Mouse (Mus musculus) kidney, embryonic 15.5 days (tissue): ENCODE results near the gene Pus3. TPM values are rescaled to one million over a fixed set of nuclear protein-coding genes. Genes with fewer than 3 reads are reported as not detected.

Source experiments
- ATAC-seq: fragments of 200-750 bp; cut with Nextera tagmentation; replicated peaks from 2 replicates; pipeline ENCODE4 v1.8.0; 2017; ENCODE audit warnings: moderate TSS enrichment; ENCODE audit not compliant: low FRiP score
- H3K27ac ChIP-seq: fragments of 300-500 bp; sonication (generic); 2 replicates; pipeline ENCODE4 v1.5.1; 2015; ENCODE audit warnings: mild to moderate bottlenecking, inconsistent platforms
- H3K27me3 ChIP-seq: fragments of 300-500 bp; sonication (generic); 2 replicates; pipeline ENCODE4 v1.6.1; 2015; ENCODE audit warnings: inconsistent platforms
- H3K36me3 ChIP-seq: fragments of 300-500 bp; sonication (generic); 2 replicates; pipeline ENCODE4 v1.6.1; 2015; ENCODE audit warnings: inconsistent platforms
- H3K4me1 ChIP-seq: fragments of 300-500 bp; sonication (generic); 2 replicates; pipeline ENCODE4 v1.6.1; 2015; ENCODE audit warnings: inconsistent platforms
- H3K4me2 ChIP-seq: fragments of 300-500 bp; sonication (generic); 2 replicates; pipeline ENCODE4 v1.6.1; 2015; ENCODE audit warnings: moderate library complexity, mild to moderate bottlenecking, inconsistent platforms
- H3K4me3 ChIP-seq: fragments of 300-500 bp; sonication (generic); replicated peaks from 2 replicates; pipeline ENCODE4 v1.5.1; 2015; ENCODE audit warnings: mild to moderate bottlenecking, inconsistent platforms
- H3K9ac ChIP-seq: fragments of 300-500 bp; sonication (generic); 2 replicates; pipeline ENCODE4 v1.6.1; 2015; ENCODE audit warnings: mild to moderate bottlenecking, inconsistent platforms
- H3K9me3 ChIP-seq: fragments of 300-500 bp; sonication (generic); replicated peaks from 2 replicates; pipeline ENCODE4 v1.6.1; 2016; ENCODE audit warnings: inconsistent platforms
- WGBS: fragments of 180-500 bp; shearing (Covaris S2); methylation state at CpG from one replicate; pipeline ENCODE4 v1.1.7; 2015; ENCODE audit warnings: mixed read lengths; 5-methylcytosine and 5-hydroxymethylcytosine counted together
- polyA plus RNA-seq: library from polyadenylated mRNA; unstranded; fragments of >200 nt; fragmentation: Nextera tagmentation; extraction: Ambion mirVana; gene quantifications from 2 replicates; pipeline ENCODE4 v1.2.1, GENCODE M21; 2015

The Pus3 gene
- polyA plus RNA-seq, 1 experiment from 2014 or later, result 22.0 TPM

GRCm38 (mm10) chr9:35548455-35548854 lies 9.9 kb upstream of the Pus3 start:
- H3K27ac ChIP-seq, result no peak overlapping the region
- no peaks in the 10 kb centered on the region for H3K27me3 ChIP-seq
- H3K4me1 ChIP-seq, result no peaks in the 10 kb centered on the region
- no peaks in the 10 kb centered on the region for H3K36me3 ChIP-seq
- H3K9ac ChIP-seq, result no peak overlapping the region
- WGBS, result 75% methylated on average over 9 of the region's 9 CpGs
- no peak overlapping the region for H3K4me2 ChIP-seq
- no peak for ATAC-seq
- no peaks in the 10 kb centered on the region for H3K9me3 ChIP-seq
- H3K4me3 ChIP-seq, result no peak overlapping the region

- 67% methylated on average over 12 of the region's 12 CpGs for WGBS
- Histone ChIP-seq H3K4me1 (peaks cover 24% of the 10 kb centered on the region), H3K36me3 (peaks cover 8% of the 10 kb centered on the region), H3K27me3 (peaks cover 15% of the 10 kb centered on the region), H3K4me3 (no peak overlapping the region), H3K4me2 (no peak overlapping the region), H3K9me3 (no peaks in the 10 kb centered on the region), H3K27ac (no peak overlapping the region), H3K9ac (no peak overlapping the region)
- ATAC-seq, result no peak
These were observed 1.8 kb upstream of the Pus3 start for GRCm38 (mm10) chr9:35556494-35557102.

GRCm38 (mm10) chr9:35559009-35559890 lies 855 bp downstream of the Pus3 start:
- 2% methylated on average over 31 of the region's 31 CpGs for WGBS

GRCm38 (mm10) chr9:35561076-35561475 lies 2.7 kb downstream of the Pus3 start:
- Histone ChIP-seq H3K36me3 (peaks cover 40% of the 10 kb centered on the region), H3K27me3 (peaks cover 15% of the 10 kb centered on the region), H3K9ac (no peak overlapping the region), H3K9me3 (no peaks in the 10 kb centered on the region), H3K4me2 (no peak overlapping the region), H3K27ac (no peak overlapping the region), H3K4me1 (peaks cover 24% of the 10 kb centered on the region), H3K4me3 (no peak overlapping the region)
- 94% methylated on average over 11 of the region's 11 CpGs for WGBS
- no peak for ATAC-seq

More at GRCm38 (mm10) chr9:35559009-35559890, 855 bp downstream of the Pus3 start:
- H3K9ac ChIP-seq, result peak overlapping the region; percentile 57
- peaks cover 15% of the 10 kb centered on the region for H3K27me3 ChIP-seq
- H3K9me3 ChIP-seq, result no peaks in the 10 kb centered on the region
- H3K27ac ChIP-seq, result peak overlapping the region; percentile 87
- peak overlapping the region; percentile 77 for H3K4me3 ChIP-seq
- peak; percentile 92 for ATAC-seq
- peak overlapping the region; percentile 96 for H3K4me2 ChIP-seq
- peaks cover 24% of the 10 kb centered on the region for H3K4me1 ChIP-seq
- H3K36me3 ChIP-seq, result peaks cover 22% of the 10 kb centered on the region

GRCm38 (mm10) chr9:35561583-35561982 lies 3.2 kb downstream of the Pus3 start:
- 91% methylated on average over 6 of the region's 6 CpGs for WGBS

GRCm38 (mm10) chr9:35564536-35565240 lies 6.3 kb downstream of the Pus3 start:
- no peak overlapping the region for H3K9ac ChIP-seq
- WGBS, result 92% methylated on average over 5 of the region's 5 CpGs

More at GRCm38 (mm10) chr9:35561583-35561982, 3.2 kb downstream of the Pus3 start:
- Histone ChIP-seq H3K4me1 (peaks cover 24% of the 10 kb centered on the region), H3K4me3 (no peak overlapping the region), H3K27ac (no peak overlapping the region), H3K36me3 (peaks cover 45% of the 10 kb centered on the region), H3K9ac (no peak overlapping the region), H3K4me2 (no peak overlapping the region), H3K27me3 (peaks cover 14% of the 10 kb centered on the region), H3K9me3 (no peaks in the 10 kb centered on the region)
- ATAC-seq, result no peak

GRCm38 (mm10) chr9:35567995-35568394 lies 9.6 kb downstream of the Pus3 start:
- H3K4me2 ChIP-seq, result no peak overlapping the region
- 83% methylated on average over 3 of the region's 3 CpGs for WGBS
- ATAC-seq, result no peak
- H3K27ac ChIP-seq, result no peak overlapping the region
- peaks cover 45% of the 10 kb centered on the region for H3K36me3 ChIP-seq
- no peak overlapping the region for H3K9ac ChIP-seq
- H3K27me3 ChIP-seq, result peaks cover 11% of the 10 kb centered on the region; the same call in 1 of the 2 replicates
- H3K4me1 ChIP-seq, result 0 out of 2 replicates have a peak, but pooled peaks cover 9% of the 10 kb centered on the region
- H3K4me3 ChIP-seq, result no peak overlapping the region
- no peaks in the 10 kb centered on the region for H3K9me3 ChIP-seq

More at GRCm38 (mm10) chr9:35564536-35565240, 6.3 kb downstream of the Pus3 start:
- peaks cover 60% of the 10 kb centered on the region for H3K36me3 ChIP-seq
- H3K27me3 ChIP-seq, result no peaks in the 10 kb centered on the region
- H3K4me3 ChIP-seq, result no peak overlapping the region
- no peak overlapping the region for H3K4me2 ChIP-seq
- no peaks in the 10 kb centered on the region for H3K9me3 ChIP-seq
- peaks cover 14% of the 10 kb centered on the region for H3K4me1 ChIP-seq
- no peak overlapping the region for H3K27ac ChIP-seq
- ATAC-seq, result no peak

- Histone ChIP-seq H3K36me3 (peaks cover 33% of the 10 kb centered on the region), H3K27ac (peak within 1 kb of the TSS; percentile 95), H3K27me3 (peaks cover 26% of the 10 kb centered on the region), H3K9ac (peak within 1 kb of the TSS; percentile 83), H3K9me3 (no peaks in the 10 kb centered on the region), H3K4me2 (peak within 1 kb of the TSS; percentile 82), H3K4me3 (peak within 1 kb of the TSS; percentile 88), H3K4me1 (peaks cover 12% of the 10 kb centered on the region; the same call in 1 of the 2 replicates)
- peak; percentile 98 for ATAC-seq
- under 1% methylated on average over 86 of the region's 86 CpGs for WGBS
These were observed 11.5 kb downstream of the Pus3 start, which contains the start of the genes Pate2 and Hyls1 for GRCm38 (mm10) chr9:35569571-35570534. Pate2 (plus strand) TSS chr9:35570284. Hyls1 (minus strand) TSS chr9:35570398.

GRCm38 (mm10) chr9:35570663-35571062 lies 12.3 kb downstream of the Pus3 start:
- WGBS, result 6% methylated on average over 5 of the region's 5 CpGs
- peak overlapping the region; percentile 83; the same call in 1 of the 2 replicates for H3K9ac ChIP-seq
- H3K9me3 ChIP-seq, result no peaks in the 10 kb centered on the region
- H3K27me3 ChIP-seq, result peaks cover 29% of the 10 kb centered on the region
- peak overlapping the region; percentile 82 for H3K4me2 ChIP-seq
- ATAC-seq, result peak; percentile 23; the same call in 1 of the 2 replicates
- peaks cover 24% of the 10 kb centered on the region for H3K36me3 ChIP-seq
- H3K27ac ChIP-seq, result peak overlapping the region; percentile 95; the same call in 1 of the 2 replicates
- H3K4me3 ChIP-seq, result peak overlapping the region; percentile 88
- peaks cover 12% of the 10 kb centered on the region; the same call in 1 of the 2 replicates for H3K4me1 ChIP-seq

GRCm38 (mm10) chr9:35574416-35574815 lies 16.0 kb downstream of the Pus3 start:
- H3K4me1 ChIP-seq, result peaks cover 8% of the 10 kb centered on the region; the same call in 1 of the 2 replicates
- H3K27me3 ChIP-seq, result peaks cover 33% of the 10 kb centered on the region
- H3K4me2 ChIP-seq, result peak overlapping the region; percentile 54
- no peak overlapping the region for H3K9ac ChIP-seq
- no peaks in the 10 kb centered on the region for H3K9me3 ChIP-seq
- ATAC-seq, result no peak
- no peak overlapping the region for H3K27ac ChIP-seq
- H3K36me3 ChIP-seq, result no peaks in the 10 kb centered on the region
- 4% methylated on average over 32 of the region's 32 CpGs for WGBS
- peak overlapping the region; percentile 31 for H3K4me3 ChIP-seq

GRCm38 (mm10) chr9:35587674-35588073 lies 29.3 kb downstream of the Pus3 start:
- 71% methylated on average over 1 of the region's 1 CpGs for WGBS
- no peaks in the 10 kb centered on the region for H3K27me3 ChIP-seq
- H3K27ac ChIP-seq, result no peak overlapping the region
- H3K4me3 ChIP-seq, result no peak overlapping the region
- no peaks in the 10 kb centered on the region for H3K36me3 ChIP-seq
- no peaks in the 10 kb centered on the region for H3K4me1 ChIP-seq
- no peak overlapping the region for H3K4me2 ChIP-seq
- no peak overlapping the region for H3K9ac ChIP-seq
- no peaks in the 10 kb centered on the region for H3K9me3 ChIP-seq
- no peak for ATAC-seq
